Mouse (Mus musculus) liver, postnatal 0 days (tissue): ENCODE measurements around the gene Aldh3b1.

Experiments
- CTCF ChIP-seq: sonication (generic); IDR thresholded peaks from 2 replicates; pipeline ENCODE4 v1.5.1; 2016; ENCODE audit warnings: antibody characterized with exemption, low read depth
- EP300 ChIP-seq: IDR thresholded peaks from 2 replicates; pipeline ENCODE4 v1.6.1; 2016; ENCODE audit warnings: antibody characterized with exemption, low read depth, mild to moderate bottlenecking

GRCm38 (mm10) chr19:3946715-3947114 is 17.1 kb upstream of the Aldh3b1 start:
- TF ChIP-seq CTCF (peak; percentile 93), EP300 (no peak)
